Mouse (Mus musculus): ENCODE results near the gene Cfap43. TPM values are rescaled to one million over a fixed set of nuclear protein-coding genes. Genes with fewer than 3 reads are reported as not detected.

Gene Cfap43
- total RNA-seq, 2 experiments from 2014 or later = 0.24 TPM; not detected in 1

- intact Hi-C loops (cut with DNase I) = loop anchor here (1.0 to 10.0 kb wide), 5 partner anchors 72 to 376 kb away; partner anchors contain the start of genes Cfap58 and Slk
- DNase-seq = peak; percentile 99
Measured at GRCm38 (mm10) chr19:47731071-47731881, 187.8 kb downstream of the Cfap43 start, which contains the start of gene Sfr1. TSS of gene Sfr1 (plus strand) at chr19:47731682.

GRCm38 (mm10) chr19:47730691-47731070 is 188.4 kb downstream of the Cfap43 start:
- peak; percentile 77 to 81 for DNase-seq
- intact Hi-C loops (cut with DNase I) = loop anchor here (1.0 to 10.0 kb wide), 5 partner anchors 71 to 376 kb away; partner anchors contain the start of genes Cfap58 and Slk

- intact Hi-C loops (cut with DNase I) = no loop called here
Measured at GRCm38 (mm10) chr19:47725643-47726140, 193.4 kb downstream of the Cfap43 start.

GRCm38 (mm10) chr19:47724903-47725302 is 194.2 kb downstream of the Cfap43 start:
- peak in 1 of 2 experiments; percentile 7 for DNase-seq
- intact Hi-C loops (cut with DNase I) = loop anchor here (5.0 kb wide), 1 partner anchor 43 kb away; no protein-coding TSS in a partner anchor

More at GRCm38 (mm10) chr19:47725643-47726140, 193.4 kb downstream of the Cfap43 start:
- no peak for DNase-seq

- DNase-seq = no peak
- intact Hi-C loops (cut with DNase I) = loop anchor here (5.0 kb wide), 1 partner anchor 40 kb away; no protein-coding TSS in a partner anchor
Measured at GRCm38 (mm10) chr19:47722471-47722870, 196.6 kb downstream of the Cfap43 start.

- intact Hi-C loops (cut with DNase I) = no loop called here
- DNase-seq = no peak
Measured at GRCm38 (mm10) chr19:47719147-47719546, 199.9 kb downstream of the Cfap43 start.

- DNase-seq = no peak
- intact Hi-C loops (cut with DNase I) = no loop called here
Measured at GRCm38 (mm10) chr19:47716144-47716543, 202.9 kb downstream of the Cfap43 start.

- no peak for DNase-seq
- intact Hi-C loops (cut with DNase I) = no loop called here
Measured at GRCm38 (mm10) chr19:47713457-47713856, 205.6 kb downstream of the Cfap43 start.

- intact Hi-C loops (cut with DNase I) = no loop called here
- DNase-seq = no peak
Measured at GRCm38 (mm10) chr19:47710376-47710775, 208.7 kb downstream of the Cfap43 start.

GRCm38 (mm10) chr19:47705772-47706309 is 213.2 kb downstream of the Cfap43 start:
- no peak for DNase-seq
- intact Hi-C loops (cut with DNase I) = no loop called here

- DNase-seq = no peak
- intact Hi-C loops (cut with DNase I) = no loop called here
Measured at GRCm38 (mm10) chr19:47705080-47705771, 213.9 kb downstream of the Cfap43 start.

- no peak for DNase-seq
- intact Hi-C loops (cut with DNase I) = no loop called here
Measured at GRCm38 (mm10) chr19:47700509-47700908, 218.6 kb downstream of the Cfap43 start.

- DNase-seq = no peak
- intact Hi-C loops (cut with DNase I) = no loop called here
Measured at GRCm38 (mm10) chr19:47699743-47700142, 219.3 kb downstream of the Cfap43 start.

- intact Hi-C loops (cut with DNase I) = no loop called here
- DNase-seq = peak in 1 of 2 experiments; percentile 4
Measured at GRCm38 (mm10) chr19:47698266-47698665, 220.8 kb downstream of the Cfap43 start.

GRCm38 (mm10) chr19:47697067-47697466 is 222.0 kb downstream of the Cfap43 start:
- DNase-seq = no peak
- intact Hi-C loops (cut with DNase I) = no loop called here

GRCm38 (mm10) chr19:47696411-47696810 is 222.7 kb downstream of the Cfap43 start:
- intact Hi-C loops (cut with DNase I) = no loop called here
- no peak for DNase-seq

GRCm38 (mm10) chr19:47695725-47696124 is 223.4 kb downstream of the Cfap43 start:
- no peak for DNase-seq
- intact Hi-C loops (cut with DNase I) = no loop called here

- no peak for DNase-seq
- intact Hi-C loops (cut with DNase I) = no loop called here
Measured at GRCm38 (mm10) chr19:47691994-47692393, 227.1 kb downstream of the Cfap43 start, which contains the start of gene Col17a1. TSS of gene Col17a1 (minus strand) at chr19:47692094.

GRCm38 (mm10) chr19:47689592-47689991 is 229.5 kb downstream of the Cfap43 start:
- intact Hi-C loops (cut with DNase I) = no loop called here
- no peak for DNase-seq
